Mouse (Mus musculus) T-helper 17 cell (primary cell): Measurements from ENCODE around the gene Dgkb.

Experiments
- in situ Hi-C, 2 experiments: fragments of 300-600 bp; cut with MboI, MseI; formaldehyde crosslinking; loops; 1 replicate in 1 of 2; 2 replicates in 1 of 2; pipeline ENCODE4 v1.15.1; 2025; ENCODE audit warnings: high pct_unique_total_duplicates in 2 of 2

Gene Dgkb

GRCm38 (mm10) chr12:38356386-38356785 lies 538.9 kb downstream of the Dgkb start:
- in situ Hi-C loops = no loop called here

DNA sequence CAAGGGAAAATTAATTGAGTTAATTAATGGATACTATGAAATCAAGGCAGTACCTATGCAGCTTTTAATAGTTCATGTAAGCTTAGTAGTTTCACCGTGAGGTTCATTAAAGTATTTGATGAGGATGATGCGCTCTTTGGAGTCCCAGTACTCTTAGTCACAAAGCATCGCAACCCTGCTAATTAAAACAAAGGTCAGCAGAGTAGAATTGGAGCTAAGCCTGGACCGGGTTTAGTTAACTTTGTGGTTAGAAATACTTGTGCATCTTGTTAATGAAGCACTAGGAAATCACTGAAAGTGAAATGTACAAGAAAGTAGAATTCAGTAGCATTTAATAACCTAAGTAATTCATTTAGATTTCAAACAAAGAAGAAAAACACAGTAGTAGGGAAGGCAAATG lies 544.0 kb downstream of the Dgkb start:
- in situ Hi-C loops = no loop called here

GRCm38 (mm10) chr12:38371597-38371996 lies 554.1 kb downstream of the Dgkb start:
- in situ Hi-C loops = no loop called here

- in situ Hi-C loops = no loop called here
Observed at GRCm38 (mm10) chr12:38374159-38374558, 556.6 kb downstream of the Dgkb start.

DNA sequence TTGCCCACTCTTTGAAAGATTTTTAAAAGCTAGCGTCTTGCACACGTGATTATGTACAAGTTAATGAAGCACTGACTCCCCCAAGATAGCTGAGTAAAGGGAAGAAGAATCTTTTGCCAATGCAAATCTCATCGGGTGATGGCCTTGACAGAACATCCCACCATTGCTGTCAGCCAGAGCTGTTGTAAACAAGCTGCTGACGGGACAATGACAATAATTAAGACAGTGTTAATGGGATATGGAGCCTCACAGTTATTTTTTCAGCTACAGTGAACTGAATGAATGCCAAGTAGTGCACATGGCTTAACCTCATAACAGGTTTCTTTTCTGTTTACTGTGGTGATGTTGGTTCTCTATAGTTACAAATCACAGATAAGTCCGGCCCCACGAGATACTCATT lies 568.4 kb downstream of the Dgkb start:
- in situ Hi-C loops = no loop called here

- in situ Hi-C loops = no loop called here
Observed at GRCm38 (mm10) chr12:38386991-38387390, 569.5 kb downstream of the Dgkb start.

- in situ Hi-C loops = no loop called here
Observed at GRCm38 (mm10) chr12:38387654-38388053, 570.1 kb downstream of the Dgkb start.

- in situ Hi-C loops = no loop called here
Observed at GRCm38 (mm10) chr12:38388243-38388642, 570.7 kb downstream of the Dgkb start.

DNA sequence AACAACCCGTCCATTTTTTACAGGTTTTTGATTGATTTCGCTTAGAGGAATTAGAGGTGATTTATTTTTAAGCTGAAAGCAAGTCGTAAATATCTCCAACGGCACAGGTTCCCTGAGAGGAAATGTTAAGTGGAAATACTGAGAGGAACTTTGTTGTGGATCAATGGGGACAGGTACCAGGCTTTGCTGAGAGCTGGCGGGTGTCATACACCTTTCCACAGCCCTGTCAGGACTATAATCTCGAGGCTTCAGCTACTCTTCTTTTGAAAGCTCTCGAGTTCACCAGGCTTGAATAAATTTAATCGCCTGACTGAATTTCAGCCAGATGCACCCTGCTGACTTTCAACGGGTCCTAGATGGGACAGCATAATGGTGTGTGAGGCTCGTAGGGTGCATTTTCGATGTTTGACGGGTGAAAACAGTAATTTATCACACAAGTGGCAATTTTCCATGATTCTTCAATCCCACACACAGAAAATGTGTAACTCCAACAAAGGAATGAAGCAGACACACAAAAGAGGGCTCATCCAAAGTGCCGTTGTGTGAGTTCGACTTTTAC lies 580.3 kb downstream of the Dgkb start:
- in situ Hi-C loops = no loop called here

DNA sequence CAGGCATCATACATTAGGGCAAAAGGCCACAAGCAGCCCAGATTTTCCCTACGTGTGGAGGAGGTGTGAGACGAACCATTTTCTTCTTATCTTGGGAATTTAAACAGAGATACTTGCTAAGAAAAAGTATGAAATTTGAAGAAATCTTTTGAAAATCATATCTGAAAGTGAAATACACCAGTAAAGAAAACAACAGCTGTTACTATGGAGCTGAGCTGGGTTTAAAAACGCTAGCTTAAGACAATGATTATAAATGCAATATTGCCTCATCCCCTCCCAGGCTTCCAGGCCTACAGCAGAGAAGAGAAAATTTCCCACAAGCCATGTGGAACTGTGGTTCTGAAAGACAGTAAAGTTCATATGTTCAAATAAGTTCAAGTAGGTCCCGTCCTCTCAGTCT lies 582.6 kb downstream of the Dgkb start:
- in situ Hi-C loops = no loop called here

DNA sequence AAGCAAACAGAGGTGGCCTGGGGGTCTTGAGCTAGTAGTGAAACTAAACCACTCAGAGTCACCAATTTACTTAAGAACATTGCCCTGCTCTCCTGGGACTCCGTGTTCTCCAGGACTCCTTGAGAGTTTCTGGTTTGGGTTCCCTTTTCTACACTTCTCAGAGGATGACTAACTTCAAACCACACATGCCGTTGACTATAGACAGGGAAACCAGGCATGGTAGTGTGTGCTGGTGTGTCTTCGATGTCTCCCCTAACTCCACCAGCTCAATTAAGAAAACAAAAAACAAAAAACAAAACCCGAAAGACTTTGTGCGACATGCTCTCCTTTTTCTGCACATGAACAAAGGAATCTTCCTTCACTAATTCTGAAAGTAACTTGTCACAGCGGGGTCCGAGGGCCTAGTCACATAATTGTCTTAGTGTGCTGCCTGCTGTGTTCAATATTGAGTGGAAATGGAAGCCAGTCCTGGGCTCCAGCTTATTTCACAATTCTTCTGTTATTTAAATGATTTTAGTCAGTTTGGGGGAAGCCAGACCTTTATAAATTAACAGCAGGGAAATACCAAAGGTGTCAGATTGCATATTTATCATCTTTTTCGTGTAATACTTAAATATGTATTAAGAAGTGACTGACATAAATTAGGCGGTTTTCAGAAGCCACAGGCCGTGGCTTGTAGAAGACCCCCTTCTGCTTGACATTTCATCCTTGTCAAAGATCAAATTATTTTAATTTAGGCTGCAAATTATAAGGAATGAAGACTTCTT lies 618.0 kb downstream of the Dgkb start:
- in situ Hi-C loops = no loop called here

- in situ Hi-C loops = no loop called here
Observed at GRCm38 (mm10) chr12:38436131-38436436, 618.6 kb downstream of the Dgkb start.

DNA sequence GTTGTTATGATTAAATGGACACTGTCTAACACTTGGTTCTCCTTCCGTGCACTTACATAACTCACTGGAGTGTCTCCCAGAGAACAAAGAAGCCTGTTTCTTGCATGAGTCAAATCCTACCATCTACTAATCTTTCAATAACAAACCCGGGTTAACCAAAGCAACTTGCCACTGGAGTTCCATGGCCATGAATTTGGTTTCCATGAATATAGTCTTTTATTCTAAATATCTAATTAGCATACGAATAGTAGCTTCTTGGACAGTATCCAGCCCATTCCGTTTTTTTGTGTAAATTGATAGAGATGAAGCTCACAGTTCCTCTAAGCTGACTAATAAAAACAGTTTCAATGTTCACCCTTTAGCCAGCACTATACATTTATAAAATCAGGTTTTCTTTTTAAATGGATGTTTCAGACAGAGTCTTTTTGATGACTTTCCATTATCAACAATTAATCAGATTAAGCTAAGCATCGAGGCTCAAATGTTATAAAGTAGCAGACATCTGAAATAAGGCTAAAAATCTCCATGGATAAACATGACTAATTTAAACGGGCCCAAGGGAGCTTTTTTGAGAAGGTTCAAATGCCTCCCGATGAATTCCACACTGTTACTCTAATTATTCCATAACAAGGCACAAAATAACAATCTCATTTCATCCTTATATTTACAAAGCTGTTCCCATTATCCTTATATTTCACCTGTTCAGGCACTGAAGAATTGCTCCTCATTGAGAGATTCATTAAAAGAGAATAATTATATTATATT lies 633.0 kb downstream of the Dgkb start:
- in situ Hi-C loops = no loop called here

GRCm38 (mm10) chr12:38451677-38452076 lies 634.2 kb downstream of the Dgkb start:
- in situ Hi-C loops = no loop called here

DNA sequence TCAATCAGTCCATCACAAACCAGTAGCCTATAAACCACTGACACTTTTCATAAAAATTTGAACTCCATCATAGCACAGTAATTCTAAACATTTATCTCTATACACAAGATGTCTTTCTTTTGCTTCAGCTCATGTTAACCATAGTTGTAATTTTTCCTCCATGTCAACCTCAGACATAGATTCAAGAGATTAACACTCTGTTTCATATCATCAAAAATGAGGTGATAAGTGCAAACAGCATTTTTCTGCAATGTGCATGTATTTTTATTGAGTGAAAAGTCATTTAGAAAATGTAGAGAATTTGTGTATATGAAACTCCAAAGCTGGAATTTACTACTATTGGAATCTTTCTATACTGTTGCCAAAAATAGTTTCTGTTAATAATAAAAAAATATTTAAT lies 650.7 kb downstream of the Dgkb start:
- in situ Hi-C loops = no loop called here

DNA sequence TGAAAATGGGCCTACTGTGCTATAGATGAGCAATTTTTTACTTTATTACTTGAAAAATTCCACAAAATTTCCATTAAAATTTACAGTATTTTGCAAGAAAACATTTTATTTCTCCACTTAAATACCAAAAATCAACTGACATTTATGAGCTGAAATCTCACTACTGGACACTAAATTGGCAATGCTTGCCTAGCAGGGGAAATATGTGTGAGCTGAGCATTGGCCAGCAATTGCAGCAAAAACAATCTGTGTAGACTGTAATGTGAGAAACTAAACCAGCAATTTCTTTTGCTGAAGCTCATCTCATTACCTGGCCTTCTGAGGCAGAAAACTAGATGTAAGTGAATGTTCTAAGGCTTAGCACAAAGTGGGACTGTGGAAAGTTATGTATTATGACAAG lies 651.1 kb downstream of the Dgkb start:
- in situ Hi-C loops = no loop called here

- in situ Hi-C loops = loop anchor here in 1 of 2 experiments (10.0 kb wide), 1 partner anchor 792 kb away; no protein-coding TSS in a partner anchor
Observed at GRCm38 (mm10) chr12:38497229-38497628, 679.7 kb downstream of the Dgkb start.

GRCm38 (mm10) chr12:38500931-38501330 lies 683.4 kb downstream of the Dgkb start:
- in situ Hi-C loops = no loop called here

- in situ Hi-C loops = no loop called here
Observed at GRCm38 (mm10) chr12:38508195-38508594, 690.7 kb downstream of the Dgkb start.

DNA sequence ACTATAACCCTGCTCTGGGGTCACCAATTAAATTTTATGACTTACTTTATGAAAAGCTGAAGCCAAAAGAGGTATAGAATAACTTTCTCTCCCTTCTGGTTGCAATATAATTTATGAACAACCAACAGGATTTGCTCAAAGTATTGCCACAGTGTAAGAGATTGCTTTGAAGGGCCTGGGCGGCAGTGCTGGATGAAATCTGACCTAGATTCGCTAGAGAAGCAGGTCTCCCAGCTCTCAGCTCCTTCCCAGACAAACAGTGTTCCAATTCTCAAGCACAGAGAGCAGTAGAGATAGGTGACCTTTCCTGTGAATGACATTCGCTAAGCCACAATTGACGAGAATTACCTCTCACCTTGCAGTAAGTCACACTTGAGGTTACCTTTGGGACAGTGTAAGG lies 727.9 kb downstream of the Dgkb start:
- in situ Hi-C loops = no loop called here

- in situ Hi-C loops = no loop called here
Observed at GRCm38 (mm10) chr12:38577141-38577540, 759.6 kb downstream of the Dgkb start.

DNA sequence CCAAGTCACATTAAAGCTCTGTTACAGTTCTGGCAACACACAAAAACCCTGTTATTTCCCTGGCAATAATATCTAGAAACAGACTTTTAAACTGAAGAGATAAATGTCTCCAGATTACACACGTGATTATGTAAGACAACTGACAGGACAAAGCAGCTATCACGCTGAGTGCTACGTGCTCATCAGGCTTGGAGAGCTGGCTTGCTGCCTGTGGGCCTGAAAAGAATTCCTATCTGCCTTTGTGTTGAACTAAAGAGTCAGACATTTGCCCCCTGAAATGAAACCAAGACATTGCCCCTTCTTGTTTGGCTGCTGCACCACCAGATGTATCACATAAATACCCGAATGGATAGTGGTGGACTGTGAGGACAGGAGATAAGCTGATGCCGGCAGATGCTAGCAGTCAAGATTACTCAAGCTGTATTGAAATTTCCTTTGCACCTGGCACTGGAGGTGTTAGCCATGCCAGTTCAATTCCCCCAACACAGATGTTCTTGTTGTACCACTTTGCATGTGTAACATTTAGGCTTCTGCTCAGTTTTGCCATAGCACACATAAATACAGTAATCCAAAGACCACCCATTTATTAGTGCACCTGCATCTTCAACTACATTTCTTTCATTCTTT lies 761.8 kb downstream of the Dgkb start:
- in situ Hi-C loops = no loop called here
